Mouse (Mus musculus): ENCODE data around the gene Nup85.

Gene Nup85

DNA sequence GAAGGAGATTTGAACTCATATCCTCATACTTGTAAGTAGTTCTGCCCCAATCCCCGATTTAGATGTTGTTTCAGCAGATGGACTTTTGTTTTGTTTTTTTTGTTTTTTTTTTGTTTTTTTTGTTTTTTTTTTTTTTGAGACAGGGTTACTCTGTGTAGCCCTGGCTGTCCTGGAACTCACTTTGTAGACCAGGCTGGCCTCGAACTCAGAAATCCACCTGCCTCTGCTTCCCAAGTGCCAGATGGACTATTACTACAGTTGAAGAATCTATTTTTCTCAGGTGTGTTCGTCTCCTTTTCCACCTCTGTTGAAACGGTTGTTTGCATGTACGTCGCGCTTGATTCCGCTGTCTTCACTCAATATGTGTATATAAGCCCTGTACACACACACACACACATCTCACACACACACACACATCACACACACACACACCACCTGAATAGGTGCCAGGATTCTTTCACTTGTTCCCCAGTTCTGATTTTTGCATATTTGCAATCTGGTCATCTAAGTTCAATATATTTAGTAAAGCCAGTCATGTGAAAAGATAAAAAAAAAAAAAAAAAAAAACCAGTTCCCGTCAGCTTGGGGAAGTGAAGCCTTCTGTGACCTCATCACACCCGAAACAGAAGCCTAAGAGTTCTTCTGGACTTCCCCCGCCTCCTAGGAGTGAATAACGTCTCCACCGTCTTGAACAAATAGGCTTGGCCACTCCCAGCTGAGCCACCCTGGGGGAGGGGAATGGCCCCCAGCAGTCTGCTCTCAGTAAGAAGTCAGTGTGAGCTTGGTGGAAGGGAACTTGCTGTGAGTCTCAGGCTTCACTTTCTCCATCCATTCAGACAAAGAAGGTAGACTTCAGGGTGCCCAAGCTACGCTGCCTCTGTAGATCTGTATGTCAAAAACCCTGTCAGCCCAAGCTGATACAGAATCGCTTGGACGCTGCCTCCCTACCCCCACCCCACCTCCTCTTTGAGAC, 66.6 kb downstream of the Nup85 start:
- peak; percentile 80 to 87 for DNase-seq (ENCODE audit: low read depth in 1 of 2, low spot score in 2 of 2)

DNA sequence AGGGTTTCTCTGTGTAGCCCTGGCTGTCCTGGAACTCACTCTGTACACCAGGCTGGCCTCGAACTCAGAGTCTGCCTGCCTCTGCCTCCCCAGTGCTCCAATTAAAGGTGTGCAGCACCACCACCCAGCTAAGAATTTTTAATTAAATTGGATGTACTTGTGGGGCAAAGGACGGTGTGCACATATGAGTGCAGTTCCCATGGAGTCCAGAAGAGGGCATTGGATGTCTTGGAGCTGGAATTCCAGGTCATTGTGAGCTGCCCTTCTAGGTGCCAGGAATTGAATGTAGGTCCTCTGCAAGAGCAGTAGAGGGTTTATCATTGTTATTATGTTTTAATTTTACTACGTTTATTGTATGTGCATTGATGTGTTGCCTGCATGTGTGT, 67.3 kb downstream of the Nup85 start:
- peak in 1 of 2 experiments; percentile 61 for DNase-seq (ENCODE audit: low read depth in 1 of 2, low spot score in 2 of 2)

DNA sequence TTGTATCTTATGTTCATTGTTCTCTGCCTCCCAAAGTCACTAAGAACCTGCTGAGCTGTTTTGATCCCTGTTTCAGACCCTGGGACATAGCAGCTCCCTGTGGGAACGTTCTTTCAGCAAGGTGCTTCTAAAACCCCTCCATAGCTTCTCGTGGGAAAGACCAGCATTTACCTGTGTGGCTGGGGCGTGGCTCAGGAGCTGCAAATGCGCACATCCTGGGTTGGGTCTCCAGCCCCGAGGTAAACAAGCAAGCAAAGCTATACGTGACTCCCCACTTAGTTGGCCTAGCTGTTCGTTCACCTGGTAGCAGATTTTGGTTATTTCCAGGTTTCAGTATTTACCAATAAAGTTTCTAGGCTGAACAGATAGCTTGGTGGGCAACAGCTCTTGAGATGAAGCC, 68.0 kb downstream of the Nup85 start:
- DNase-seq (ENCODE audit: low read depth in 1 of 2, low spot score in 2 of 2) = no peak

DNA sequence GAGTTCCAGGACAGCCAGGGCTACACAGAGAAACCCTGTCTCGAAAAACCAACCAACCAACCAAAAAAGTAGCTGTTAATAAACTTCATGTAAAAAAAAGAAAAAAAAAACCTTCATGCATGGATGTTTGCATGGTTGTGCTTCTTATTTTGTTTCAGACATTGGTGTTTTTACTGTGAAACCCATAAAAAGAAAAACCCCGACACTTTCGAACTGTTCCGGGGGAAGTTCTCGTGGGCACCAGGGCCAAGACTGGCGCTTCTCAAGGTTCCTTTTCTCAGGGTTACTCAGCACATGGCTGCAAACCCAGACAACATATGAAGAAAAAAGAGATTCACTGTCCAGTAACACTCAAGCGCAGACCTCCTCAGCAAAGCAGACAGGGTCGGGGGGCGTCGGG, 68.6 kb downstream of the Nup85 start:
- no peak for DNase-seq (ENCODE audit: low read depth in 1 of 2, low spot score in 2 of 2)

Measured in monocyte, adult 2 months (primary cell).